Mouse (Mus musculus): ENCODE results near the gene Efcab11. TPM values are rescaled to one million over a fixed set of nuclear protein-coding genes. Genes with fewer than 3 reads are reported as not detected.

The Efcab11 gene
- total and polyA plus RNA-seq, 3 experiments: 7.9 to 12.2 (median 8.0) TPM

- TF ChIP-seq MAFK (IDR thresholded peaks at IDR 0.05; ENCODE audit: insufficient replicate concordance, low read length) (no peak), USF2 (conservative IDR thresholded peaks at IDR 0.05; ENCODE audit: low read depth, low read length) (no peak), SIN3A (IDR thresholded peaks at IDR 0.05; ENCODE audit: low read length) (no peak), MEF2A (IDR thresholded peaks at IDR 0.05; ENCODE audit: borderline replicate concordance, low read depth, low read length) (no peak), MAX (IDR thresholded peaks at IDR 0.05; ENCODE audit: low read length) (no peak), POLR2AphosphoS2 (IDR thresholded peaks at IDR 0.05; ENCODE audit: low read depth, low read length) (no peak), CTCF (conservative IDR thresholded peaks at IDR 0.05 in 1 of 2, IDR thresholded peaks at IDR 0.05 in 1 of 2; ENCODE audit: low read depth in 2 of 2, low read length in 2 of 2) (no peak), CHD2 (IDR thresholded peaks at IDR 0.05; ENCODE audit: low read length) (no peak), MAZ (IDR thresholded peaks at IDR 0.05; ENCODE audit: low read depth, low read length) (no peak), SMC3 (IDR thresholded peaks at IDR 0.05; ENCODE audit: low read depth, low read length) (no peak), BHLHE40 (IDR thresholded peaks at IDR 0.05; ENCODE audit: low read depth, low read length) (no peak), ELF1 (IDR thresholded peaks at IDR 0.05; ENCODE audit: low read depth, low read length) (no peak), MYC (IDR thresholded peaks at IDR 0.05; ENCODE audit: low read depth, low read length) (no peak), RCOR1 (conservative IDR thresholded peaks at IDR 0.05; ENCODE audit: low read depth, low read length) (no peak), NELFE (IDR thresholded peaks at IDR 0.05; ENCODE audit: low read depth, low read length) (no peak), JUND (conservative IDR thresholded peaks at IDR 0.05; ENCODE audit: low read depth, low read length) (no peak), TCF12 (IDR thresholded peaks at IDR 0.05; ENCODE audit: low read depth, low read length) (no peak)
- no peaks in the 10 kb centered on the region for H3K9me3 ChIP-seq (replicated peaks; ENCODE audit: low read length)
- peaks cover 0 to 12% of the 10 kb centered on the region in 2 experiments for H3K36me3 ChIP-seq (replicated peaks in 1 of 2; ENCODE audit: control insufficient read depth in 1 of 2, insufficient read depth in 1 of 2, low read length in 1 of 2)
- no peaks in the 10 kb centered on the region for H3K27me3 ChIP-seq (replicated peaks)
- no peak overlapping the region for H3K27ac ChIP-seq (ENCODE audit: insufficient read depth, low read depth)
- H3K4me1 ChIP-seq (ENCODE audit: control insufficient read depth in 1 of 2, insufficient read depth in 2 of 2): peaks cover 17 to 30% of the 10 kb centered on the region in 2 experiments
- no peaks in the 10 kb centered on the region for H3K79me2 ChIP-seq (replicated peaks; ENCODE audit: control insufficient read depth, extremely low read depth, insufficient read depth, poor library complexity, severe bottlenecking)
- no peak overlapping the region for H3K4me2 ChIP-seq (ENCODE audit: insufficient read depth, low read depth, poor library complexity, severe bottlenecking)
- no peak overlapping the region for H3K9ac ChIP-seq (ENCODE audit: insufficient read depth, low read depth)
- dilution Hi-C loops (cut with MboI; ENCODE audit: extremely low pct_ligation_motif_present, extremely low pct_unique_long_range_greater_than_20kb, low sequenced_read_pairs) (no loop called here), in situ Hi-C loops (cut with MboI; ENCODE audit: low pct_ligation_motif_present, low pct_unique_long_range_greater_than_20kb, low sequenced_read_pairs) (no loop called here)
- DNase-seq (ENCODE audit: extremely low read depth): no peak
- H3K4me3 ChIP-seq (replicated peaks in 1 of 3; ENCODE audit: low read depth in 2 of 3, low read length in 2 of 3, poor library complexity in 1 of 3): no peak overlapping the region
Measured at GRCm38 (mm10) chr12:99873443-99873842, 10.8 kb downstream of the Efcab11 start.

GRCm38 (mm10) chr12:99868821-99869220, 15.4 kb downstream of the Efcab11 start:
- in situ Hi-C loops (cut with MboI; ENCODE audit: low pct_ligation_motif_present, low pct_unique_long_range_greater_than_20kb, low sequenced_read_pairs): no loop called here
- peaks cover 0 to 21% of the 10 kb centered on the region in 2 experiments for H3K36me3 ChIP-seq (replicated peaks in 1 of 2; ENCODE audit: control insufficient read depth in 1 of 2, insufficient read depth in 1 of 2, low read length in 1 of 2)
- no peak overlapping the region for H3K27ac ChIP-seq (ENCODE audit: insufficient read depth, low read depth)
- dilution Hi-C loops (cut with MboI; ENCODE audit: extremely low pct_ligation_motif_present, extremely low pct_unique_long_range_greater_than_20kb, low sequenced_read_pairs): no loop called here
- TF ChIP-seq ELF1 (IDR thresholded peaks at IDR 0.05; ENCODE audit: low read depth, low read length): no peak
- TF ChIP-seq ZC3H11A (IDR thresholded peaks at IDR 0.05; ENCODE audit: low read depth, low read length): no peak
- no peak for TF ChIP-seq POLR2A (IDR thresholded peaks at IDR 0.05; ENCODE audit: low read depth, low read length)
- TF ChIP-seq CHD2 (IDR thresholded peaks at IDR 0.05; ENCODE audit: low read length): no peak
- no peak for TF ChIP-seq TBP (conservative IDR thresholded peaks at IDR 0.05; ENCODE audit: low read depth, low read length)
- no peak for TF ChIP-seq HCFC1 (IDR thresholded peaks at IDR 0.05; ENCODE audit: low read depth, low read length)
- no peak for TF ChIP-seq KAT2A (IDR thresholded peaks at IDR 0.05; ENCODE audit: insufficient replicate concordance, low read length)
- no peak overlapping the region for H3K4me2 ChIP-seq (ENCODE audit: insufficient read depth, low read depth, poor library complexity, severe bottlenecking)
- H3K4me1 ChIP-seq (ENCODE audit: control insufficient read depth in 1 of 2, insufficient read depth in 2 of 2): peaks cover 5 to 12% of the 10 kb centered on the region in 2 experiments
- no peaks in the 10 kb centered on the region for H3K27me3 ChIP-seq (replicated peaks)
- no peak overlapping the region for H3K9ac ChIP-seq (ENCODE audit: insufficient read depth, low read depth)
- DNase-seq (ENCODE audit: extremely low read depth): no peak
- H3K79me2 ChIP-seq (replicated peaks; ENCODE audit: control insufficient read depth, extremely low read depth, insufficient read depth, poor library complexity, severe bottlenecking): no peaks in the 10 kb centered on the region
- no peak overlapping the region for H3K4me3 ChIP-seq (replicated peaks in 1 of 3; ENCODE audit: low read depth in 2 of 3, low read length in 2 of 3, poor library complexity in 1 of 3)
- H3K9me3 ChIP-seq (replicated peaks; ENCODE audit: low read length): no peaks in the 10 kb centered on the region
